Mouse (Mus musculus): ENCODE data around the gene Narfl. TPM values are rescaled to one million over a fixed set of nuclear protein-coding genes. Genes with fewer than 3 reads are reported as not detected.

Narfl gene
- 28.3 and 28.6 TPM in 2 replicates for polyA plus RNA-seq (2015; fragmentation: Nextera tagmentation; extraction: Ambion mirVana)

DNA sequence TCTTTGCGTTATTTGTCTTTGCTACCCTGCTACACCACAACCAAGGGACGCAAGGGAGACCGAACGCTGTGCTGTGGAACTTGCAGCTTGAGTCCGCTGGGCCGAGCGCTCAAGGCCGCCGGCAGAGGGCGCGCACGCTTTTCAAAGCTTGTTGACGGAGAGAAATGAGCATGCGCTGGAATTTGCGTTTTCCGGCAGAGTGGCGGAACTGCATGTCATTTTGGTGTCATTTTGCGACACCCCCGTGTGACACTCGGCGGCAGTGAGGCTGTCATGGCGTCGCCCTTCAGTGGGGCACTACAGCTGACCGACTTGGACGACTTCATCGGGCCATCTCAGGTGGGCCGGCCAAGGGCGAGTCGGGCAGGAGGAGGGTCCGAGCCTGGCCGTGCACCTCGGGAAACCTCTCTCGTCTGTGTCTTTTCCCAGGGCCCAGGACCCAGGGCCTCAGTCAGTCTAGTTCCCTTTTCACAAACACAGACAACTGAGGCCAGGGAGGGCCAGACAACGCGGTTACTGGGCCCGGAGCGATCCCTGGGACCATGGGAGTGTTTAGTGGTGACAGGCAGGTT is at the start of gene Narfl:
Gene Narfl (plus strand): TSS at position 228 of the 572 bp plus-strand sequence.
- Histone ChIP-seq H3K4me2 (ENCODE audit: low read depth, low read length) (peak within 1 kb of the TSS; percentile 84), H3K9ac (ENCODE audit: low read length) (peak within 1 kb of the TSS; percentile 92), H3K9me3 (replicated peaks; ENCODE audit: control insufficient read depth, low read length) (no peaks in the 10 kb centered on the region), H3K36me3 (ENCODE audit: control insufficient read depth, insufficient read depth, low read length) (no peaks in the 10 kb centered on the region), H3K27me3 (ENCODE audit: control insufficient read depth, insufficient read depth, low read length) (no peaks in the 10 kb centered on the region), H3K27ac (ENCODE audit: low read length) (no peak within 1 kb of the TSS), H3K4me3 (replicated peaks; ENCODE audit: low read length) (peak within 1 kb of the TSS; percentile 78), H3K4me1 (ENCODE audit: control insufficient read depth, insufficient read depth, low read length) (peaks cover 6% of the 10 kb centered on the region)
- ATAC-seq (ENCODE audit: insufficient read depth, low FRiP score) = peak; percentile 89
- under 1% methylated on average over 37 of the region's 37 CpGs for WGBS

DNA sequence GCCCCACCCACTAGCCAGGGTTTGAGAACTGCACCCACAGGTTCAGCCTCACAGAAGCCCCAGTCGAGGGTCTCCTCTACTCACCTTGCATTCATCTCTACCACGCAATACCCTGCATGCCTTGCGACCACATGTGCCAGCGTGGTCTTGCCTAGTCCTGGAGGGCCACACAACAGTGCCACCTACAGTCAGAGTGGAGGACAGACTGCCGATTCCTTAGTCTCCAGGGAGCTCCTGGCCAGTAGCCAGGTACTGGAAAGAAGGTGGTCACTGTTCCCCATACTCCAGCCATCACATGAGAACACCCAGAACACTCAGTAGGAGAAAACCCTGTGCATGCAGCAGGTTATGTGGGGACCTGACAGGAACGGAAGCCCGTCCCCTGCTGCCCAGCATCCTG is 49.7 kb upstream of the Narfl start:
- Histone ChIP-seq H3K4me1 (ENCODE audit: control insufficient read depth, insufficient read depth, low read length) (peaks cover 16% of the 10 kb centered on the region), H3K27ac (ENCODE audit: low read length) (no peak overlapping the region), H3K9me3 (replicated peaks; ENCODE audit: control insufficient read depth, low read length) (no peaks in the 10 kb centered on the region), H3K9ac (ENCODE audit: low read length) (no peak overlapping the region), H3K4me2 (ENCODE audit: low read depth, low read length) (no peak overlapping the region), H3K27me3 (ENCODE audit: control insufficient read depth, insufficient read depth, low read length) (no peaks in the 10 kb centered on the region), H3K4me3 (replicated peaks; ENCODE audit: low read length) (no peak overlapping the region), H3K36me3 (ENCODE audit: control insufficient read depth, insufficient read depth, low read length) (0 out of 2 replicates have a peak, but pooled peaks cover 8% of the 10 kb centered on the region)
- no peak for ATAC-seq (ENCODE audit: insufficient read depth, low FRiP score)
- WGBS = 82% methylated on average over 7 of the region's 7 CpGs

DNA sequence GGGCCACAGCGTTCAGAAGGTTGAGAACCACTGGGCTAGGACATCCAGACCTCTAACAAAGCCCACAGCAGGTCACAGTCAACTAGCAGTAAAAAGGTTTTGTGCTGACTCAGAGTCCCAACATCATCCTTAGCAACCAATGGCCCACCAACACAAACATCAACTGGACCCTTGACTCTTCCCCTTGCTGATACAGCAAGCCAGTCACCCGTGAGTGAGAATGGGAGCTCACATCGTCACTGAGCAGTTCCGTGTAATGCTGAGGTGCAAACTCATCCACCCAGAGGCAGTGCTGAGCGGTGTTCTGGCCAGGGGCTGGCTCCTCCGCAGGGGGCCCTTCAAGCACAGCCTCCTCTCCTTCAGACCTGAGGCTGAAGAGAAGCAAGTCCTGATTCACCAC is 48.3 kb upstream of the Narfl start:
- Histone ChIP-seq H3K9me3 (replicated peaks; ENCODE audit: control insufficient read depth, low read length) (no peaks in the 10 kb centered on the region), H3K4me1 (ENCODE audit: control insufficient read depth, insufficient read depth, low read length) (peaks cover 16% of the 10 kb centered on the region), H3K4me2 (ENCODE audit: low read depth, low read length) (no peak overlapping the region), H3K27me3 (ENCODE audit: control insufficient read depth, insufficient read depth, low read length) (no peaks in the 10 kb centered on the region), H3K4me3 (replicated peaks; ENCODE audit: low read length) (no peak overlapping the region), H3K9ac (ENCODE audit: low read length) (no peak overlapping the region), H3K27ac (ENCODE audit: low read length) (no peak overlapping the region), H3K36me3 (ENCODE audit: control insufficient read depth, insufficient read depth, low read length) (0 out of 2 replicates have a peak, but pooled peaks cover 5% of the 10 kb centered on the region)
- no peak for ATAC-seq (ENCODE audit: insufficient read depth, low FRiP score)
- 89% methylated on average over 6 of the region's 6 CpGs for WGBS

DNA sequence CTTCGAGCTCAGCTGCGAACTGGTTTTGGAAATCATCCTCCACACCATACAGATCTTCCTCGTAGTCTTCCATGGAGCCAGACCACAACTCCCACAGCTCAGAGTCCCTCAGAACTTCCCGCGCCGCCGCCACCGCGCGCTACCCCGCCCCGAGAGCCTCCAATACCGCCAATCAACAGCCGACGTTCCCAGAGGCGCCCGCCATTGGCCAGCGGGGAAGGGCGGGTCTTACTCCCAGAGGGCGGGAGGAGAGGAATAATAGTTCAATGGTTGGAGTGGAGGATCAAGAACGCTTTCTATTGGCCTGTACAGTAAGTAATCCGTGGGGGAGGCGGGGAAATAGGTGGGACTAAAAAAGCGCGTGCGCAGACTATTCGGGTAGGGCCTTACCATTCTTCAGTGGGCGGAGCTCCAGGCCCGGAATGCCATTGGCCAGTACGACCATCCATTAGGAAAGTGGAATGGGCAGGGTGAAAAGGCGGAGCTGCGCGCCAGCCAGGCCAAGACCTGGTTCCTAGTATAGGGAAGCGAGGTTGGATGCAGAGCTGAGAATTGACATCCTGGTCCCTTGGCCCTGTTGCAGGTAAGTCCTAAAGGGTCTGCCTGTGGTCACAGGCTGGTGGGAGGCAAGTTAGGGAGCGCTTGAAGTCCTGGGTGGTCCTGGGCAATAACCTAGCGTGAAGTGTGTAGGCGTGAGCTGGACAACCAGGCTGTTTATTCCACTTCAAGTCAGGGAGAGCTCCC is 46.1 kb upstream of the Narfl start, which contains the start of the genes Chtf18 and Rpusd1:
Gene Chtf18 (minus strand): TSS at position 155 of the 744 bp plus-strand sequence.
Gene Rpusd1 (plus strand): TSS at position 406 of the 744 bp plus-strand sequence.
- Histone ChIP-seq H3K36me3 (ENCODE audit: control insufficient read depth, insufficient read depth, low read length) (0 out of 2 replicates have a peak, but pooled peaks cover 4% of the 10 kb centered on the region), H3K4me2 (ENCODE audit: low read depth, low read length) (peak within 1 kb of the TSS; percentile 93), H3K9me3 (replicated peaks; ENCODE audit: control insufficient read depth, low read length) (no peaks in the 10 kb centered on the region), H3K27ac (ENCODE audit: low read length) (peak within 1 kb of the TSS; percentile 38), H3K4me1 (ENCODE audit: control insufficient read depth, insufficient read depth, low read length) (peaks cover 16% of the 10 kb centered on the region), H3K9ac (ENCODE audit: low read length) (peak within 1 kb of the TSS; percentile 96), H3K27me3 (ENCODE audit: control insufficient read depth, insufficient read depth, low read length) (no peaks in the 10 kb centered on the region), H3K4me3 (replicated peaks; ENCODE audit: low read length) (peak within 1 kb of the TSS; percentile 78)
- under 1% methylated on average over 37 of the region's 37 CpGs for WGBS
- ATAC-seq (ENCODE audit: insufficient read depth, low FRiP score) = peak; percentile 98

DNA sequence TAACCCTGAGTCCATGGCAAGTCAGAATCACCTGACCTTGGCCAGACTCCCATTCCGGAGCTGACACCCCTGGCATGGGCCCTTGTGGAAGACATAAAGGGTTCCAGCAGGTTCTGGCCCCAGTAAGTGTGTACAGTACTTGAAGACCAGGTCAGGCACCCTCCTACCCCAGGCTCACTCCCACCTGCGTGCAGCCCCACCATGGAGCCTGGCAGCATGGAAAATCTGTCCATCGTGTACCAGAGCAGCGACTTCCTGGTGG is 45.6 kb upstream of the Narfl start:
- Histone ChIP-seq H3K9ac (ENCODE audit: low read length) (peak overlapping the region; percentile 96), H3K27ac (ENCODE audit: low read length) (peak overlapping the region; percentile 38), H3K9me3 (replicated peaks; ENCODE audit: control insufficient read depth, low read length) (no peaks in the 10 kb centered on the region), H3K27me3 (ENCODE audit: control insufficient read depth, insufficient read depth, low read length) (no peaks in the 10 kb centered on the region), H3K4me1 (ENCODE audit: control insufficient read depth, insufficient read depth, low read length) (peaks cover 16% of the 10 kb centered on the region), H3K36me3 (ENCODE audit: control insufficient read depth, insufficient read depth, low read length) (no peaks in the 10 kb centered on the region), H3K4me2 (ENCODE audit: low read depth, low read length) (peak overlapping the region; percentile 93), H3K4me3 (replicated peaks; ENCODE audit: low read length) (peak overlapping the region; percentile 78)
- ATAC-seq (ENCODE audit: insufficient read depth, low FRiP score) = no peak
- 14% methylated on average over 4 of the region's 4 CpGs for WGBS

DNA sequence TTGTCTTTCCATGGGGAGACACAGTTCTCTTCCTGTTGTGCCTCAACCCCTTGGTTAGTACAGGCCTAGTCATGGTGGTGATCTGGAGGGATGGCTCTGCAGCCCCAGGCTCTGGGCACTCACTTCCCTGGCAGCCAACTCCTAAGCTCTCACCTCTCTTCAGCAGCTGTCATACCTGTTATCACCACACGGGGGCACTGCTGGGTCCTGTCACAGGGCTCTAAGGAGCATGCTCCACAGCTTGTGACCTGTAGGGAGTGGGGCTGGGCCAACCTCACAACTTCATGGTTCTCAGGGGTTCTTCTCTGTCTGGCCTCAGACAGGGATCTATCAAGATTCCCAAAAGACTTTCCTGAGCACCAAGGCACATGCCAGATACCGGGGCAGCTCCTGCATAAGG is 41.5 kb upstream of the Narfl start:
- H3K4me2 ChIP-seq (ENCODE audit: low read depth, low read length) = no peak overlapping the region
- peaks cover 10% of the 10 kb centered on the region for H3K4me1 ChIP-seq (ENCODE audit: control insufficient read depth, insufficient read depth, low read length)
- H3K9me3 ChIP-seq (replicated peaks; ENCODE audit: control insufficient read depth, low read length) = no peaks in the 10 kb centered on the region
- no peaks in the 10 kb centered on the region for H3K27me3 ChIP-seq (ENCODE audit: control insufficient read depth, insufficient read depth, low read length)
- no peak for ATAC-seq (ENCODE audit: insufficient read depth, low FRiP score)
- WGBS = 17% methylated on average over 2 of the region's 2 CpGs
- no peaks in the 10 kb centered on the region for H3K36me3 ChIP-seq (ENCODE audit: control insufficient read depth, insufficient read depth, low read length)
- H3K27ac ChIP-seq (ENCODE audit: low read length) = no peak overlapping the region
- H3K9ac ChIP-seq (ENCODE audit: low read length) = no peak overlapping the region
- no peak overlapping the region for H3K4me3 ChIP-seq (replicated peaks; ENCODE audit: low read length)

DNA sequence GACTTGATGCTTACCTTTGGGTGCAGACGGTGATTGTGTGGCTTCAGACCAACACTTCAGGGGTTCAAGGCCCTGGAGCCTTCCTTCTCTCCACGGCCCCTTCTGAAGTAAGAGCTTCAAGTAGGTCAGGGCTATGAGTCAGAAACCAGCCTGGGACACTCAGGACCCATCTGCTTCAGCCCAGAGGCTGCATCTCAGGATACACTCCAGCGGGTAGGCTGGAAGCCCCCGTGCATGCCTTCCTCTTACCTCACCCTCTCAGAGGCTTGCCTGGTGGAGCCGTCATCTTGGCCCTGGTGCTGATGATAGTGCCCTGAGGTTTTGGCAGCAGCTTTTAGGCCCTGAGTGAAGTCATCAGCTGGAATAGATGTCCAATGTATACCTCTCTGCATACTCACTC is 38.3 kb upstream of the Narfl start:
- no peak for ATAC-seq (ENCODE audit: insufficient read depth, low FRiP score)
- no peak overlapping the region for H3K4me3 ChIP-seq (replicated peaks; ENCODE audit: low read length)
- WGBS = 78% methylated on average over 5 of the region's 5 CpGs
- no peak overlapping the region for H3K27ac ChIP-seq (ENCODE audit: low read length)
- H3K4me2 ChIP-seq (ENCODE audit: low read depth, low read length) = no peak overlapping the region
- no peaks in the 10 kb centered on the region for H3K9me3 ChIP-seq (replicated peaks; ENCODE audit: control insufficient read depth, low read length)
- no peaks in the 10 kb centered on the region for H3K36me3 ChIP-seq (ENCODE audit: control insufficient read depth, insufficient read depth, low read length)
- no peaks in the 10 kb centered on the region for H3K27me3 ChIP-seq (ENCODE audit: control insufficient read depth, insufficient read depth, low read length)
- H3K9ac ChIP-seq (ENCODE audit: low read length) = no peak overlapping the region
- no peaks in the 10 kb centered on the region for H3K4me1 ChIP-seq (ENCODE audit: control insufficient read depth, insufficient read depth, low read length)

DNA sequence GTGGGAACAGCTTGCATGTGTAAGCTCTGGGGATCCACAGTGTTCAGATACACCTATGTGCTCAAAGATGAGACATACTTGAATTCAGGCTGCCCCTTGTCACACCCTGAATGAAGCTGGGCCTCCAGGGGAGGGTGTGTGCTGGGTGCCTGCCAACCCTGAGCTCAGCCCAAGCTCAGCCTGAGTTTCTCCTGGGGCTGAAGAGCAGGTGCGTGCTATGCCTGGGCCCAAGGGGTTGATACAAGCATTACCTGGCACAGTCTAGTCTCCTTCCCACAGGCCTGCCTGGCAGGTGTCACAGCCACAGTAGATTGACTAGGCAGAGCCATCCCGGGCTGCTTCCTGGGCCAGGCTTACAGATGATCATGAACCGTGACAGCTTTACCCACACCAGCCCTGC is 37.8 kb upstream of the Narfl start, which contains the start of gene Mslnl:
Gene Mslnl (plus strand): TSS at position 298 of the 400 bp plus-strand sequence.
- Histone ChIP-seq H3K36me3 (ENCODE audit: control insufficient read depth, insufficient read depth, low read length) (no peaks in the 10 kb centered on the region), H3K27me3 (ENCODE audit: control insufficient read depth, insufficient read depth, low read length) (no peaks in the 10 kb centered on the region), H3K4me2 (ENCODE audit: low read depth, low read length) (no peak within 1 kb of the TSS), H3K4me1 (ENCODE audit: control insufficient read depth, insufficient read depth, low read length) (no peaks in the 10 kb centered on the region), H3K9me3 (replicated peaks; ENCODE audit: control insufficient read depth, low read length) (no peaks in the 10 kb centered on the region), H3K27ac (ENCODE audit: low read length) (no peak within 1 kb of the TSS), H3K9ac (ENCODE audit: low read length) (no peak within 1 kb of the TSS), H3K4me3 (replicated peaks; ENCODE audit: low read length) (no peak within 1 kb of the TSS)
- 74% methylated on average over 3 of the region's 3 CpGs for WGBS
- peak; percentile 30; the same call in 1 of the 2 replicates for ATAC-seq (ENCODE audit: insufficient read depth, low FRiP score)

DNA sequence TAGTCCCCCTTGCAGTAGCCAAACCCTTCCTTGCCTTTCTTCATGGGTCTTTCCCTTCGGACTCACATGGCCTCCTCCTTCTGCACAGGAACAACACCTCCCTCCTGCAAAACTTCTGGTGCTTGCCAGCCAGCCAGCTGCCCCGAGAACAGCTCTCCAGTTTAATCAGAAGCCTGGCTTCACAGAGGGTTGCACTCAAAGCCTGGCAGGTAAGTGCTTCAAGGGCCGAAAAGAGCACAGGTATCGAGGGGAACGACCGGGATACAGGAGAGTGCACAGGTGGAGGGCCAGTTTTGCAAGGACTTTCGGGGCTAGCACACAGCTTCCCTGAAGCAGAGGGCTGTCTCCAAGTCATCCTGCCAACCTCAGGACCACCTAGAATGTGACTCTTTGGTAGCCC is 34.7 kb upstream of the Narfl start:
- WGBS = 78% methylated on average over 7 of the region's 7 CpGs
- H3K9me3 ChIP-seq (replicated peaks; ENCODE audit: control insufficient read depth, low read length) = no peaks in the 10 kb centered on the region
- no peak overlapping the region for H3K27ac ChIP-seq (ENCODE audit: low read length)
- H3K27me3 ChIP-seq (ENCODE audit: control insufficient read depth, insufficient read depth, low read length) = no peaks in the 10 kb centered on the region
- ATAC-seq (ENCODE audit: insufficient read depth, low FRiP score) = no peak
- no peak overlapping the region for H3K9ac ChIP-seq (ENCODE audit: low read length)
- no peak overlapping the region for H3K4me3 ChIP-seq (replicated peaks; ENCODE audit: low read length)
- H3K36me3 ChIP-seq (ENCODE audit: control insufficient read depth, insufficient read depth, low read length) = no peaks in the 10 kb centered on the region
- H3K4me1 ChIP-seq (ENCODE audit: control insufficient read depth, insufficient read depth, low read length) = no peaks in the 10 kb centered on the region
- H3K4me2 ChIP-seq (ENCODE audit: low read depth, low read length) = no peak overlapping the region
